Mouse (Mus musculus) neural tube, embryonic 15.5 days (tissue): ENCODE measurements around the gene AY761184. TPM values are rescaled to one million over a fixed set of nuclear protein-coding genes. Genes with fewer than 3 reads are reported as not detected.
"Not testable (repeated sequence)": the region's sequence is repeated elsewhere in the genome, so short reads cannot be mapped to it uniquely, and the experiment has no call there.

Experiments used
- ATAC-seq: fragments of 200-750 bp; cut with Nextera tagmentation; 2 replicates; pipeline ENCODE4 v1.8.0; 2017; ENCODE audit warnings: mild to moderate bottlenecking, moderate TSS enrichment, moderate library complexity; ENCODE audit not compliant: low FRiP score
- H3K27ac ChIP-seq: fragments of 300-500 bp; sonication (generic); replicated peaks from 2 replicates; pipeline ENCODE4 v1.5.1; 2015; ENCODE audit warnings: mild to moderate bottlenecking, inconsistent platforms
- H3K27me3 ChIP-seq: fragments of 300-500 bp; sonication (generic); replicated peaks from 2 replicates; pipeline ENCODE4 v1.6.1; 2015; ENCODE audit warnings: inconsistent platforms
- H3K36me3 ChIP-seq: fragments of 300-500 bp; sonication (generic); 2 replicates; pipeline ENCODE4 v1.6.1; 2015; ENCODE audit warnings: inconsistent platforms
- H3K4me1 ChIP-seq: fragments of 300-500 bp; sonication (generic); 2 replicates; pipeline ENCODE4 v1.6.1; 2015; ENCODE audit warnings: inconsistent platforms
- H3K4me2 ChIP-seq: fragments of 300-500 bp; sonication (generic); 2 replicates; pipeline ENCODE4 v1.6.1; 2015; ENCODE audit warnings: inconsistent platforms, mild to moderate bottlenecking, moderate library complexity
- H3K4me3 ChIP-seq: fragments of 300-500 bp; sonication (generic); replicated peaks from 2 replicates; pipeline ENCODE4 v1.5.1; 2015; ENCODE audit warnings: mild to moderate bottlenecking, inconsistent platforms
- H3K9ac ChIP-seq: fragments of 300-500 bp; sonication (generic); replicated peaks from 2 replicates; pipeline ENCODE4 v1.6.1; 2015; ENCODE audit warnings: mild to moderate bottlenecking, inconsistent platforms
- H3K9me3 ChIP-seq: fragments of 300-500 bp; sonication (generic); replicated peaks from 2 replicates; pipeline ENCODE4 v1.6.1; 2016; ENCODE audit warnings: inconsistent platforms
- WGBS: fragments of 180-500 bp; shearing (Covaris S2); methylation state at CpG from one replicate; pipeline ENCODE4 v1.1.7; 2015; ENCODE audit warnings: mixed read lengths; 5-methylcytosine and 5-hydroxymethylcytosine counted together
- polyA plus RNA-seq: library from polyadenylated mRNA; unstranded; fragments of >200 nt; fragmentation: Nextera tagmentation; extraction: Ambion mirVana; gene quantifications from 2 replicates; pipeline ENCODE4 v1.2.1, GENCODE M21; 2015

AY761184 gene
- polyA plus RNA-seq: not detected in 2 replicates

DNA sequence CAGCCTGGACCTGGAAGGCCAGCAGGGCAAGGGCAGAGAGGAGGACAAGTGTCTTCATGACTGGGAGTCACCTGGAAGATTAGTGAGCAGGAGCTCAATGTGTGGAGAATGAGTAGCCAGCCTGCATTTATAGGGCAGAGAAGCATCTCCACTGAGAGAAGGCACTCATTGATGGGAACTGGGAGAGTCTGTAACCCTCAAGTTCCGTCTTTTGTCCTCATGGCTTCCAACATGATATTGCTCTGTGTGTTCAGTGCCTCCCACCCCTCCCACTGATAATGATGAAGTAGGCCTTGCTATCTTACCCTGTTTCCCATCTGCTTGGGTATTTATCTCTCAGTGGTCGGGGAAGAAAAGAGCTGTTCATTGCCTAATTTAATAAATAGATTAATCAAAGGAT lies at the start of gene AY761184:
TSS of gene AY761184 (minus strand) at position 101 of the 400 bp plus-strand sequence.
- H3K9me3 ChIP-seq, H3K4me3 ChIP-seq, H3K4me1 ChIP-seq, ATAC-seq, H3K36me3 ChIP-seq, H3K27ac ChIP-seq, H3K27me3 ChIP-seq, H3K4me2 ChIP-seq, H3K9ac ChIP-seq: not testable (repeated sequence)
- WGBS: 68% methylated on average over 2 of the region's 2 CpGs

DNA sequence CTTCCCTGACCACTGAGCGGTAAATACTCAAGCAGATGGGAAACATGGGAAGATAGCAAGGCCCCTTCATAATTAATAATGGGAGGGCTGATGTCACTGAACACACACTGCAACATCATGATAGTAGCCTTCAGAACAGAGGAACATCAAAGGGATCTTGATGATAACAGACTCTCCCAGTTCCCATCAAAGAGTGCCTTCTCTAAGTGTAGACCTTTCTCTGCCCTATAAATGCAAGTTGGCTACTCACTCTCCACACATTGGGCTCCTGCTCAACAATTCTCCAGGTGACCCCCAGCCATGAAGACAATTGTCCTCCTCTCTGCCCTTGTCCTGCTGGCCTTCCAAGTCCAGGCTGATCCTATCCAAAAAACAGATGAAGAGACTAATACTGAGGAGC lies 37.9 kb downstream of the AY761184 start, which contains the start of gene Defa34:
TSS of gene Defa34 (plus strand) at position 301 of the 400 bp plus-strand sequence.
- not testable (repeated sequence) for H3K4me2 ChIP-seq, H3K4me3 ChIP-seq, H3K9ac ChIP-seq, H3K27me3 ChIP-seq, H3K36me3 ChIP-seq, ATAC-seq, H3K4me1 ChIP-seq, H3K27ac ChIP-seq, H3K9me3 ChIP-seq
- no CpG with 5 or more reads among the region's 1 CpGs for WGBS

DNA sequence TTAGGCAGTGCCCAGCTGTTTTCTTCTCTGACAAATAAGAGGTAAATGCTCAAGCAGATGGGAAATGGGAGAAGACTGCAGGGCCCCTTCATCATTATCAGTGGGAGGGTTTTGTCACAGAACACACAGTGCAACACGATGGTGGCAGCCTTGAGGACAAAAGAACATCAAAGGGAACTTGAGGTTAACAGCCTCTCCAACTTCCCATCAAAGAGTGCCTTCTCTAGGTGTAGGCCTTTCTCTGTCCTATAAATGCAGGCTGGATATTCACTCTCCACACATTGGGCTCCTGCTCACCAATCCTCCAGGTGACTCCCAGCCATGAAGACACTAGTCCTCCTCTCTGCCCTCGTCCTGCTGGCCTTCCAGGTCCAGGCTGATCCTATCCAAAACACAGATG lies 48.0 kb downstream of the AY761184 start, which contains the start of gene Defa17:
TSS of gene Defa17 (plus strand) at position 301 of the 400 bp plus-strand sequence.
- H3K36me3 ChIP-seq, H3K27me3 ChIP-seq, H3K4me2 ChIP-seq, H3K9ac ChIP-seq, H3K27ac ChIP-seq, H3K9me3 ChIP-seq, H3K4me1 ChIP-seq, ATAC-seq, H3K4me3 ChIP-seq: not testable (repeated sequence)
- 88% methylated on average over 1 of the region's 2 CpGs for WGBS

Other genes starting within 250 kb of the AY761184 start
- not detected in 2 replicates for gene Gm7849, start 247.1 kb downstream of the AY761184 start, polyA plus RNA-seq
- gene Defa20, start 194.4 kb downstream of the AY761184 start, polyA plus RNA-seq: not detected in 2 replicates
- gene Defa32, start 174.6 kb downstream of the AY761184 start, polyA plus RNA-seq: not detected in 2 replicates
- not detected in 2 replicates for gene Defa37, start 138.3 kb downstream of the AY761184 start, polyA plus RNA-seq
- gene Defa28, start 120.6 kb downstream of the AY761184 start, polyA plus RNA-seq: not detected in 2 replicates
- gene Gm7861, start 109.1 kb downstream of the AY761184 start, polyA plus RNA-seq: not detected in 2 replicates
- not detected in 2 replicates for gene Defa26, start 85.5 kb downstream of the AY761184 start, polyA plus RNA-seq
- 1.1 TPM in 1 of 2 replicates, not detected in the other for gene Defa17, start 47.9 kb downstream of the AY761184 start, polyA plus RNA-seq
- gene Defa34, start 37.8 kb downstream of the AY761184 start, polyA plus RNA-seq: not detected in 2 replicates
- 1.0 TPM in 1 of 2 replicates, not detected in the other for gene Defa24, start 30.8 kb upstream of the AY761184 start, polyA plus RNA-seq
- not detected in 2 replicates for gene Defb50, start 119.9 kb upstream of the AY761184 start, polyA plus RNA-seq
- gene Defb2, start 136.3 kb upstream of the AY761184 start, polyA plus RNA-seq: not detected in 2 replicates
- gene Defb10, start 155.3 kb upstream of the AY761184 start, polyA plus RNA-seq: not detected in 2 replicates
- gene Defb9, start 181.8 kb upstream of the AY761184 start, polyA plus RNA-seq: not detected in 2 replicates
- gene Defb11, start 202.8 kb upstream of the AY761184 start, polyA plus RNA-seq: not detected in 2 replicates
- gene Defb15, start 229.1 kb upstream of the AY761184 start, polyA plus RNA-seq: not detected in 2 replicates
- not detected in 2 replicates for gene Defb35, start 234.7 kb upstream of the AY761184 start, polyA plus RNA-seq
- gene Defb13, start 243.1 kb upstream of the AY761184 start, polyA plus RNA-seq: not detected in 2 replicates